Mouse (Mus musculus) kidney, adult 2 months (tissue): ENCODE data around the gene Wfdc8. TPM values are rescaled to one million over a fixed set of nuclear protein-coding genes. Genes with fewer than 3 reads are reported as not detected.
"Not testable (repeated sequence)": the region's sequence is repeated elsewhere in the genome, so short reads cannot be mapped to it uniquely, and the experiment has no call there.

Experiments
- DNase-seq: peaks from one replicate; pipeline ENCODE4 v3.0.0; 2021
- H3K27ac ChIP-seq: fragments of 200-500 bp; 2 replicates; pipeline ENCODE4 v1.5.1; 2012; ENCODE audit warnings: low read depth, low read length, control low read depth, inconsistent platforms; ENCODE audit not compliant: insufficient read depth
- H3K27me3 ChIP-seq: fragments of 200-500 bp; replicated peaks from 2 replicates; pipeline ENCODE4 v1.6.1; 2012; ENCODE audit warnings: mild to moderate bottlenecking, moderate library complexity, low read length, inconsistent platforms; ENCODE audit not compliant: control insufficient read depth, insufficient read depth
- H3K36me3 ChIP-seq: fragments of 200-500 bp; 2 replicates; pipeline ENCODE4 v1.6.1; 2012; ENCODE audit warnings: mild to moderate bottlenecking, moderate library complexity, low read length, inconsistent platforms; ENCODE audit not compliant: control insufficient read depth, insufficient read depth
- H3K4me1 ChIP-seq: fragments of 200-500 bp; 2 replicates; pipeline ENCODE4 v1.6.1; 2011; ENCODE audit warnings: low read length; ENCODE audit not compliant: control insufficient read depth, insufficient read depth
- H3K4me3 ChIP-seq: fragments of 200-500 bp; 2 replicates; pipeline ENCODE4 v1.5.1; 2011; ENCODE audit warnings: mild to moderate bottlenecking, low read depth, low read length, control low read depth; ENCODE audit not compliant: insufficient read depth
- CTCF ChIP-seq: fragments of 200-500 bp; conservative IDR thresholded peaks from 2 replicates; pipeline ENCODE4 v1.5.1; 2011; ENCODE audit warnings: low read depth, mild to moderate bottlenecking, control low read depth, low read length, moderate library complexity, mixed read lengths; ENCODE audit not compliant: insufficient read depth, insufficient read length
- POLR2A ChIP-seq: fragments of 200-500 bp; IDR thresholded peaks from one replicate; pipeline ENCODE4 v1.6.1; 2011; ENCODE audit warnings: low read depth, low read length, control low read depth
- WGBS: fragments of 180-500 bp; shearing (Covaris S2); methylation state at CpG from one replicate; pipeline ENCODE4 v1.1.7; 2018; 5-methylcytosine and 5-hydroxymethylcytosine counted together
- polyA plus RNA-seq: library from polyadenylated mRNA; depleted of rRNA; stranded (reverse); fragments of >200 nt; gene quantifications from 2 replicates; pipeline ENCODE4 v1.2.3, GENCODE M21; 2012

The Wfdc8 gene
- polyA plus RNA-seq, 1 experiment: not detected

- Histone ChIP-seq H3K27ac (no peak overlapping the region), H3K36me3 (no peaks in the 10 kb centered on the region), H3K27me3 (no peaks in the 10 kb centered on the region), H3K4me3 (no peak overlapping the region), H3K4me1 (no peaks in the 10 kb centered on the region)
- DNase-seq: peak; percentile 39
- 7% methylated on average over 4 of the region's 4 CpGs for WGBS
- TF ChIP-seq CTCF (peak; percentile 83), POLR2A (no peak)
These were observed 21.4 kb downstream of the Wfdc8 start for GRCm38 (mm10) chr2:164592014-164592413.

- H3K27me3 ChIP-seq, H3K36me3 ChIP-seq, H3K27ac ChIP-seq, H3K4me1 ChIP-seq, H3K4me3 ChIP-seq: not testable (repeated sequence)
- 47% methylated on average over 13 of the region's 13 CpGs for WGBS
- DNase-seq: peak; percentile 21
These were observed 28.3 kb downstream of the Wfdc8 start, which contains the start of gene Wfdc6a for GRCm38 (mm10) chr2:164585025-164585725. Gene Wfdc6a (minus strand): TSS chr2:164585447.

GRCm38 (mm10) chr2:164573359-164573758 lies 40.1 kb downstream of the Wfdc8 start, which contains the start of gene Spint3:
Gene Spint3 (minus strand): TSS chr2:164573459.
- H3K4me1 ChIP-seq, H3K4me3 ChIP-seq, H3K27me3 ChIP-seq, DNase-seq, H3K27ac ChIP-seq, H3K36me3 ChIP-seq: not testable (repeated sequence)
- 71% methylated on average over 6 of the region's 6 CpGs for WGBS

- H3K36me3 ChIP-seq: no peaks in the 10 kb centered on the region
- 77% methylated on average over 5 of the region's 5 CpGs for whole genome bisulfite sequencing
- DNase-seq: no peak
- no peak overlapping the region for H3K27ac ChIP-seq
- H3K27me3 ChIP-seq: no peaks in the 10 kb centered on the region
- TF ChIP-seq POLR2A (no peak), CTCF (no peak)
- H3K4me1 ChIP-seq: no peaks in the 10 kb centered on the region
- no peak overlapping the region for H3K4me3 ChIP-seq
These were observed 46.0 kb downstream of the Wfdc8 start for GRCm38 (mm10) chr2:164567460-164567859.

DNA sequence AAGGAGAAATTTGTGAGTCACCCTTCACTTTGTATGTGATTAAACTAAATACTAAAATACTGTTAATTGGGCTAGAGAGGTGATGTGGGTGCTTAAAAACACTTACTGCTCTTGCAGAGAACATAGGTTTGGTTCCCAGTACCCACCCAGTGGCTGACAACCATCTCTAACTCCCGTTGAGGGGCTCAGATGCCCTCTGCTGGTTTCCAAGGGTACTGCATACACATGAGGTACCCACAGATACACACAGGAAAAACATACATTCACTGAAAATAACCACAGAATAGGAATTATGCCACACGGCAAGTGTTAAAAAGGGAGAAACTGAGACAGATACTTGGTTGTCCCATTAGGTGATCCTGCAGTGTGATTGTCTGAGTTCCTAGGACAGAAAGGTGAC lies 46.4 kb downstream of the Wfdc8 start:
- H3K36me3 ChIP-seq: no peaks in the 10 kb centered on the region
- DNase-seq: no peak
- no peak overlapping the region for H3K27ac ChIP-seq
- H3K4me3 ChIP-seq: no peak overlapping the region
- no peaks in the 10 kb centered on the region for H3K27me3 ChIP-seq
- TF ChIP-seq CTCF (0 out of 2 replicates have a peak, but pooled peaks have one; percentile 9), POLR2A (no peak)
- WGBS: 91% methylated on average over 2 of the region's 2 CpGs
- no peaks in the 10 kb centered on the region for H3K4me1 ChIP-seq

GRCm38 (mm10) chr2:164564346-164564745 lies 49.1 kb downstream of the Wfdc8 start:
- no peak for TF ChIP-seq CTCF
- no peak overlapping the region for H3K27ac ChIP-seq
- H3K27me3 ChIP-seq: no peaks in the 10 kb centered on the region
- H3K4me1 ChIP-seq: no peaks in the 10 kb centered on the region
- WGBS: 45% methylated on average over 5 of the region's 5 CpGs
- no peaks in the 10 kb centered on the region for H3K36me3 ChIP-seq
- DNase-seq: peak; percentile 9
- no peak overlapping the region for H3K4me3 ChIP-seq

GRCm38 (mm10) chr2:164563339-164564038 lies 49.9 kb downstream of the Wfdc8 start:
- Histone ChIP-seq H3K36me3 (no peaks in the 10 kb centered on the region), H3K4me1 (no peaks in the 10 kb centered on the region), H3K4me3 (peak overlapping the region; percentile 50), H3K27ac (peak overlapping the region; percentile 51; the same call in 1 of the 2 replicates), H3K27me3 (no peaks in the 10 kb centered on the region)
- DNase-seq: peak; percentile 62
- TF ChIP-seq CTCF: peak; percentile 54
- no peak for TF ChIP-seq POLR2A
- whole genome bisulfite sequencing: under 1% methylated on average over 32 of the region's 32 CpGs
